Mouse (Mus musculus): ENCODE data around the gene Insl5. TPM values are rescaled to one million over a fixed set of nuclear protein-coding genes. Genes with fewer than 3 reads are reported as not detected.
A peak's percentile ranks its signal among the peaks of the same experiment; 100 is the strongest.

The Insl5 gene
- polyA plus RNA-seq, 1 experiment from 2014 or later: 0.30 TPM

GRCm38 (mm10) chr4:102987756-102988155, 38.9 kb downstream of the Insl5 start:
- Histone ChIP-seq H3K4me2 (no peak overlapping the region), H3K4me3 (no peak overlapping the region), H3K36me3 (replicated peaks) (no peaks in the 10 kb centered on the region), H3K27ac (no peak overlapping the region), H3K9ac (no peak overlapping the region), H3K4me1 (no peaks in the 10 kb centered on the region), H3K27me3 (replicated peaks) (no peaks in the 10 kb centered on the region), H3K9me3 (no peaks in the 10 kb centered on the region)
- WGBS: 66% methylated on average over 2 of the region's 2 CpGs
- 0 out of 2 replicates have a peak, but pooled peaks have one; percentile 20 for ATAC-seq (replicated peaks)

DNA sequence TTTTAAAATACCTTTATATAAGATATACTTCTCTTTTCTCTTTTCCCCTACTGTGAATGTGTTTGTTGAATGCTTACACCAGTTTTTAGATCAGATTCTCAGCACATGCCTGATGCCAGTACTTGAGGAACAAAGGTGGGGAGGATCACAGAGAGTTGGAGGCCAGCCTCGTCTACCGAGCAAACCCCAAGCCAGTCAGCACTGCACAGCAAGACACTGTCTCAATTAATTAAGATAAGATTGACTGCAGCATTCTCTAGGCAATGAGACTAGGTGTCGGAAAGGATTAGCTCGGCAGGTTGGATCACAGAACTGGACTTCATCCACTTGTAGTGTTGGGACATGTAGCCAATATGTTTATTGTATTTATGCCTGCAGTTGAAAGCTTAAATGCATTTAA, 39.3 kb downstream of the Insl5 start:
- ATAC-seq (replicated peaks): peak; percentile 78
- Histone ChIP-seq H3K4me2 (no peak overlapping the region), H3K9ac (no peak overlapping the region), H3K4me1 (no peaks in the 10 kb centered on the region), H3K27me3 (replicated peaks) (no peaks in the 10 kb centered on the region), H3K36me3 (replicated peaks) (no peaks in the 10 kb centered on the region), H3K4me3 (no peak overlapping the region), H3K27ac (no peak overlapping the region), H3K9me3 (no peaks in the 10 kb centered on the region)
- 23% methylated on average over 4 of the region's 4 CpGs for WGBS

DNA sequence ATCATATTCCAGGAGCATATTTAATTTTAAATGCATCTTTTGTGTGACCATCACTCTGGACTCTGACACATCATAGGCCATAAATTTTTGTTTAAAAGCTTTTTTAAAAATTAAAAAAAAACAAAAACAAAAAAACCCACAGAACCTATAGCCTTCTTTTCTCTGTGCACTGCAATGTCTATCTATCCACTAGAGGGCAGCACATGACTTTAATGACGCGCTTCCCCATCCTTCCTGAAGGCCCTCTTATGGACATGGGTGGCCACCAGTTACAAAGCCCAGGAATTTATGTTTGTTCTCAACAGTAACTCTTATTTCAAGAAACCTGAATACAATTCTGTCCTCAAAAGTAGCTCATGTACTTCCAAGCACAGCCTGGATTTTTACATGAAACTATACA, 39.7 kb downstream of the Insl5 start:
- Histone ChIP-seq H3K36me3 (replicated peaks) (no peaks in the 10 kb centered on the region), H3K4me2 (no peak overlapping the region), H3K4me3 (no peak overlapping the region), H3K27me3 (replicated peaks) (no peaks in the 10 kb centered on the region), H3K27ac (no peak overlapping the region), H3K9ac (no peak overlapping the region), H3K4me1 (no peaks in the 10 kb centered on the region), H3K9me3 (no peaks in the 10 kb centered on the region)
- peak; percentile 83 for ATAC-seq (replicated peaks)
- 1% methylated on average over 2 of the region's 2 CpGs for WGBS

- Histone ChIP-seq H3K9ac (no peak overlapping the region), H3K4me3 (no peak overlapping the region), H3K36me3 (replicated peaks) (no peaks in the 10 kb centered on the region), H3K9me3 (no peaks in the 10 kb centered on the region), H3K4me2 (no peak overlapping the region), H3K27me3 (replicated peaks) (no peaks in the 10 kb centered on the region), H3K27ac (no peak overlapping the region), H3K4me1 (no peaks in the 10 kb centered on the region)
- ATAC-seq (replicated peaks): no peak
- 76% methylated on average over 7 of the region's 7 CpGs for WGBS
Observed at GRCm38 (mm10) chr4:102986173-102986572, 40.5 kb downstream of the Insl5 start.

DNA sequence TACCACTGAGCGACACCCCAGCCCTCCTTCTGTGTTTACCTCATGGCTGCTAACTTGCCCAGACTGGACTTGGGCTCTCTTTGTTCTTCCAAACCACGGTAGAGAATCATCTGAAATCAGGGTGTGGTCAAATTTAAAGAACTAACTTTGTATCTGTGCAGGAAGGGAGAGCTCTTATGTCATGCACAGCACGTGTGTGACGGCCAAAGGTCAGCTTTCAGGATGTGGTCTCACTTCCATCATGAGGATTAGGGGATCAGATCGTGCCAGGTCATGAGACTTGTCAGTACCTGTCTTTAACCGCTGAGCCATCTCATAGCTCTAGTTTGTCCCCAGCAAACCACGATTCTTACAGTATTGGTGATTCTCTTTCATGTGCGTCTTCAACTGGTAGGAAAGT, 44.9 kb downstream of the Insl5 start:
- WGBS: 88% methylated on average over 8 of the region's 8 CpGs
- Histone ChIP-seq H3K9ac (no peak overlapping the region), H3K36me3 (replicated peaks) (no peaks in the 10 kb centered on the region), H3K9me3 (no peaks in the 10 kb centered on the region), H3K4me3 (no peak overlapping the region), H3K27ac (no peak overlapping the region), H3K4me1 (peaks cover 14% of the 10 kb centered on the region), H3K27me3 (replicated peaks) (0 out of 2 replicates have a peak, but pooled peaks cover 5% of the 10 kb centered on the region), H3K4me2 (no peak overlapping the region)
- no peak for ATAC-seq (replicated peaks)

DNA sequence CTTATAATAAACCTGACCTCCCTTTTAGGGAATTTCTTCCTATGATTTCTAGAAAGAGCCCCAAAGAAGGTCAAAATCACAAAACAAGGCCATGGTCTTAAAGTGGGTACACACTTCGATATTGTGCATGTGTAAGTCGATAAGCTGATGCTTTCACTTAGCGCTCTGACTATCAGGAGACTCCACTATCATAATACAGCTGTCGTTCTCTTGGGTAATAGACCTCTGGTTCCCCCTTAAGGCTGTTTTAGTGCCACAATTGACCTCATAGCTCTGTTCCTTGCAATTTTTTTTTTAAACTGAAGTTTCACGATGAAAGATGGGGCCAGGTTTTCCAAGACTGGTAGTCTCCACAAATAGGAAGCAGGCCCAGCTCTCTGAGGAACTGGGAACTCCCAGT, 47.3 kb downstream of the Insl5 start:
- peaks cover 17% of the 10 kb centered on the region for H3K4me1 ChIP-seq
- no peaks in the 10 kb centered on the region for H3K9me3 ChIP-seq
- no peaks in the 10 kb centered on the region for H3K36me3 ChIP-seq (replicated peaks)
- peaks cover 8% of the 10 kb centered on the region; the same call in 1 of the 2 replicates for H3K27me3 ChIP-seq (replicated peaks)
- no peak for ATAC-seq (replicated peaks)
- no peak overlapping the region for H3K27ac ChIP-seq
- H3K4me3 ChIP-seq: no peak overlapping the region
- H3K9ac ChIP-seq: no peak overlapping the region
- H3K4me2 ChIP-seq: no peak overlapping the region; the same call in 1 of the 2 replicates
- 59% methylated on average over 5 of the region's 5 CpGs for WGBS

- H3K9me3 ChIP-seq: no peaks in the 10 kb centered on the region
- no peak within 1 kb of the TSS for H3K9ac ChIP-seq
- peak; percentile 70 for ATAC-seq (replicated peaks)
Observed at GRCm38 (mm10) chr4:102978440-102978839, 48.2 kb downstream of the Insl5 start, which contains the start of gene Tctex1d1. Gene Tctex1d1 (plus strand): TSS chr4:102978606.

GRCm38 (mm10) chr4:102977778-102978321, 48.8 kb downstream of the Insl5 start:
- Histone ChIP-seq H3K9me3 (no peaks in the 10 kb centered on the region), H3K9ac (no peak overlapping the region), H3K4me2 (peak overlapping the region; percentile 55), H3K27me3 (replicated peaks) (peaks cover 8% of the 10 kb centered on the region; the same call in 1 of the 2 replicates), H3K4me1 (peaks cover 17% of the 10 kb centered on the region), H3K4me3 (peak overlapping the region; percentile 12), H3K27ac (no peak overlapping the region), H3K36me3 (replicated peaks) (no peaks in the 10 kb centered on the region)
- 0 out of 2 replicates have a peak, but pooled peaks have one; percentile 11 for ATAC-seq (replicated peaks)
- WGBS: 13% methylated on average over 16 of the region's 16 CpGs

More at GRCm38 (mm10) chr4:102978440-102978839, 48.2 kb downstream of the Insl5 start, which contains the start of gene Tctex1d1:
- WGBS: 2% methylated on average over 13 of the region's 13 CpGs
- Histone ChIP-seq H3K4me2 (peak within 1 kb of the TSS; percentile 55), H3K4me3 (peak within 1 kb of the TSS; percentile 25), H3K27me3 (replicated peaks) (peaks cover 8% of the 10 kb centered on the region; the same call in 1 of the 2 replicates), H3K36me3 (replicated peaks) (no peaks in the 10 kb centered on the region), H3K4me1 (peaks cover 17% of the 10 kb centered on the region), H3K27ac (no peak within 1 kb of the TSS)

DNA sequence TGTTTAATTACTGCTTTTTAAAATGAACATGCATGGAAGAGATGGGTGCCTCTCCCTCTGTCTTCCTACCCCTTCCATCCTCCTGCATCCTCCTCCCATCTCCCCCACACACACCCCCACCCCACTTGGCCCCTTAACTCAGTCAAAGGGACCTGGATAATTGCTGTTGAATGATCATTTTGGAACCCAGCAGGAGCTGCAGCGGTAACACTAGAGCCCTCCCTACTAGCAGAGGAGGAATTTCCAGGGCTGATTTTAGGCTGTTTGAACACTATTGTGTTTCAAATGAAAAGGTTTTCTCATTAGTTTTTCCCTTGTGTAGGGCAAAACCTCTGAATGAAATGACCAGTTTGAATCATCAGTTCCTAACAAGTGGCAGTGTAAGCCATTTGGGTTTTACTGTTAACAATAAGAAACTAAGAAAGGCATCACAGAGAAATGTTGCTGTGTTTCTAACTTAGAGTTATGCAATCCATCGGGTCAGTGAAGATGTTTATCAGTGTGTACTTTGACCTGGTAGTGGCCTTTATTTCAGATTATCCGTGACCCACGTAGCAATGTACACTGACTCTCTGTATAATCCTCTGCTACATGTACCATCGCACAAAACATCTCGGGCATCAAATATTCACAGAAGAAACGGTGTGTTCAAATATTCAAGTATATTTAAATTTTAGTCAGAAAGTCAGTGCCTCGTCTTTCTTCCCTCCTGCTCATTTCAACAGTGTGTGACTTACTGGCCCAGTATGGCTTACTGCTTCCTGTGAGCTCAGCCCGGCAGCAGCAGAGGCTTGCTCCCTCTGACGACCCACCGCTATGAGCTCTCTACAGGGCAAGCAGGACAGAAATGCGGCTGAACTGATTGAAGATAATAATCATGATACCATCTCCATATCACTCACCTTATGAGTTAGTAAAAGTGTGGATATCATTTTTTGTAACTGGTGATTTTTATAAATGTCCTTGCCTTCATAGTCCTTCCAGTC, 50.1 kb downstream of the Insl5 start:
- Histone ChIP-seq H3K36me3 (replicated peaks) (no peaks in the 10 kb centered on the region), H3K4me3 (no peak overlapping the region), H3K9ac (no peak overlapping the region), H3K27me3 (replicated peaks) (peaks cover 8% of the 10 kb centered on the region; the same call in 1 of the 2 replicates), H3K27ac (no peak overlapping the region), H3K4me1 (peaks cover 17% of the 10 kb centered on the region), H3K9me3 (no peaks in the 10 kb centered on the region), H3K4me2 (no peak overlapping the region)
- WGBS: 16% methylated on average over 12 of the region's 12 CpGs
- ATAC-seq (replicated peaks): no peak

- peaks cover 8% of the 10 kb centered on the region; the same call in 1 of the 2 replicates for H3K27me3 ChIP-seq (replicated peaks)
- H3K4me2 ChIP-seq: no peak overlapping the region
- H3K27ac ChIP-seq: no peak overlapping the region
- peaks cover 16% of the 10 kb centered on the region for H3K4me1 ChIP-seq
- no peak overlapping the region for H3K9ac ChIP-seq
- ATAC-seq (replicated peaks): no peak
- H3K4me3 ChIP-seq: no peak overlapping the region
- 63% methylated on average over 5 of the region's 5 CpGs for WGBS
- H3K9me3 ChIP-seq: no peaks in the 10 kb centered on the region
- H3K36me3 ChIP-seq (replicated peaks): no peaks in the 10 kb centered on the region
Observed at GRCm38 (mm10) chr4:102974172-102974571, 52.5 kb downstream of the Insl5 start.

DNA sequence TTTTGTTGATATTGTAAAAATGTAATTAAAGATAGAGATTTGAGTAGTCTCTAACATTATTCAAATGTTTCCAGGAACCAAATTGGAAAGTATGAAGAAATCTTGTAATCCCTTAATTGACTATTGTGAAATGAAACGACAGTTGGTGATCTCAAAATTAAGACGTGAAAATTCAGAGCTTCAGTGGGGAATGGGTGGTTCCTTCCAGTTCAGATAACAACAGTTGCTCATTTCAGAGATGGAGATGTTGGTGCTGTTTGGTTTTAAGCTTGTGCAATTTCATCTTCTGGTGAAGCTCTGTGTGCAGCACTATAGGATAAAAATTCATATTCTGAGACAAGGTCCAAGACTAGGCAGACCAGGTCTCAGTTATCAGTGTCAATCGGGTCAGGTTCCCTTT, 54.6 kb downstream of the Insl5 start:
- 67% methylated on average over 3 of the region's 3 CpGs for WGBS

GRCm38 (mm10) chr4:102971159-102971558, 55.5 kb downstream of the Insl5 start:
- no peak overlapping the region for H3K4me3 ChIP-seq
- H3K9me3 ChIP-seq: no peaks in the 10 kb centered on the region
- no peak overlapping the region for H3K4me2 ChIP-seq
- no peak overlapping the region for H3K9ac ChIP-seq
- 72% methylated on average over 5 of the region's 5 CpGs for WGBS
- 0 out of 2 replicates have a peak, but pooled peaks cover under 1% of the 10 kb centered on the region for H3K4me1 ChIP-seq
- peaks cover 1% of the 10 kb centered on the region; the same call in 1 of the 2 replicates for H3K27me3 ChIP-seq (replicated peaks)
- no peak for ATAC-seq (replicated peaks)
- H3K36me3 ChIP-seq (replicated peaks): peaks cover 9% of the 10 kb centered on the region
- H3K27ac ChIP-seq: no peak overlapping the region

More for the DNA sequence above, 54.6 kb downstream of the Insl5 start:
- Histone ChIP-seq H3K4me2 (no peak overlapping the region), H3K36me3 (replicated peaks) (peaks cover 9% of the 10 kb centered on the region), H3K9me3 (no peaks in the 10 kb centered on the region), H3K27ac (no peak overlapping the region), H3K4me3 (no peak overlapping the region), H3K9ac (no peak overlapping the region), H3K27me3 (replicated peaks) (peaks cover 3% of the 10 kb centered on the region; the same call in 1 of the 2 replicates), H3K4me1 (0 out of 2 replicates have a peak, but pooled peaks cover 3% of the 10 kb centered on the region)
- ATAC-seq (replicated peaks): no peak
